Mouse (Mus musculus): ENCODE data around the gene Lrmp.

GRCm38 (mm10) chr6:145116098-145116672, 732 bp downstream of the Lrmp start:
- TF ChIP-seq CTCF (IDR thresholded peaks at IDR 0.05; ENCODE audit: borderline replicate concordance, control insufficient read depth, extremely low read depth, insufficient read depth, low read length, poor library complexity): no peak
- no peak for TF ChIP-seq POLR2A (IDR thresholded peaks at IDR 0.05; ENCODE audit: control insufficient read depth, extremely low read depth, insufficient read depth, low read length, poor library complexity)

Measured in thymus, adult 2 months (tissue).